16 mouse cellular contexts compared by ENCODE assay signal in genomic region chr4:141269080-141269479, GRCm38 (mm10). TPM values are rescaled to one million over a fixed set of nuclear protein-coding genes. Genes with fewer than 3 reads are reported as not detected.
DNase-seq lines count a peak whose midpoint lies in the region; ATAC-seq and TF ChIP-seq lines count a peak whose summit lies in the region.
"Had no signal": no experiment of that assay in that cellular context is flagged by ENCODE, and none has a peak within 500 bp of the region (broad histone marks: within the 10 kb centered on the region; RNA-seq: fewer than 3 reads in every experiment).

No protein-coding gene starts in this region.

- H3K4me3 ChIP-seq in heart, postnatal 0 days (ENCODE audit: low read depth, low read length), result no peak overlapping the region
- H3K4me3 ChIP-seq in midbrain, postnatal 0 days (ENCODE audit: low read depth, low read length), result no peak overlapping the region
- H3K4me3 ChIP-seq in midbrain, embryonic 15.5 days, result no peak overlapping the region
- H3K4me3 ChIP-seq: embryonic facial prominence, embryonic 13.5 days; hindbrain, embryonic 13.5 days; liver, embryonic 12.5 days; midbrain, embryonic 13.5 days had no signal

- H3K27ac ChIP-seq in heart, postnatal 0 days (ENCODE audit: low read depth), result no peak overlapping the region
- no peak overlapping the region for H3K27ac ChIP-seq in midbrain, postnatal 0 days (ENCODE audit: low read depth, low read length)
- H3K27ac ChIP-seq in midbrain, embryonic 15.5 days, result no peak overlapping the region
- H3K27ac ChIP-seq: embryonic facial prominence, embryonic 13.5 days; hindbrain, embryonic 13.5 days; liver, embryonic 12.5 days; midbrain, embryonic 13.5 days had no signal

- H3K36me3 ChIP-seq in heart, postnatal 0 days (replicated peaks; ENCODE audit: control insufficient read depth, insufficient read depth, low read length), result no peaks in the 10 kb centered on the region
- no peaks in the 10 kb centered on the region for H3K36me3 ChIP-seq in midbrain, postnatal 0 days (ENCODE audit: insufficient read depth, low read length)
- no peaks in the 10 kb centered on the region for H3K36me3 ChIP-seq in midbrain, embryonic 15.5 days (replicated peaks)
- H3K36me3 ChIP-seq: embryonic facial prominence, embryonic 13.5 days; hindbrain, embryonic 13.5 days; liver, embryonic 12.5 days; midbrain, embryonic 13.5 days had no signal

- DNase-seq in heart, postnatal 0 days (ENCODE audit: low spot score), result no peak
- no peak for DNase-seq in heart, postnatal 10 days
- DNase-seq in midbrain, postnatal 0 days (ENCODE audit: low spot score), result no peak
- DNase-seq in induced T-regulatory cell, adult 2 months (ENCODE audit: low read depth), result peak; percentile 43
- no peak for DNase-seq in embryo, embryonic 10 days (ENCODE audit: low spot score)
- DNase-seq in gastrocnemius, postnatal 4 days (ENCODE audit: low spot score in 2 of 2), result no peak
- DNase-seq in cerebellum, adult 9-11 months, result no peak
- DNase-seq: cerebellum, postnatal 36 days; kidney, adult 9 months; lung, postnatal 36 days had no signal

- H3K4me2 ChIP-seq in heart, postnatal 0 days (ENCODE audit: low read depth, low read length), result no peak overlapping the region
- H3K4me2 ChIP-seq in midbrain, postnatal 0 days (ENCODE audit: low read depth, low read length, poor library complexity, severe bottlenecking), result no peak overlapping the region
- no peak overlapping the region for H3K4me2 ChIP-seq in midbrain, embryonic 15.5 days
- H3K4me2 ChIP-seq: embryonic facial prominence, embryonic 13.5 days; hindbrain, embryonic 13.5 days; liver, embryonic 12.5 days; midbrain, embryonic 13.5 days had no signal

- intact Hi-C loops in heart, postnatal 10 days (cut with DNase I), result no loop called here

- H3K27me3 ChIP-seq in heart, postnatal 0 days (ENCODE audit: control insufficient read depth, insufficient read depth, low read length), result no peaks in the 10 kb centered on the region
- no peaks in the 10 kb centered on the region for H3K27me3 ChIP-seq in midbrain, postnatal 0 days (ENCODE audit: insufficient read depth, low read length)
- peaks cover 3% of the 10 kb centered on the region; the same call in 1 of the 2 replicates for H3K27me3 ChIP-seq in midbrain, embryonic 15.5 days (replicated peaks)
- H3K27me3 ChIP-seq: embryonic facial prominence, embryonic 13.5 days; Patski had no signal

- no peaks in the 10 kb centered on the region for H3K4me1 ChIP-seq in heart, postnatal 0 days (ENCODE audit: control insufficient read depth, insufficient read depth)
- H3K4me1 ChIP-seq in midbrain, postnatal 0 days (ENCODE audit: insufficient read depth, low read length), result 0 out of 2 replicates have a peak, but pooled peaks cover 3% of the 10 kb centered on the region
- H3K4me1 ChIP-seq in midbrain, embryonic 15.5 days, result peaks cover 10% of the 10 kb centered on the region

- ATAC-seq in heart, postnatal 0 days (ENCODE audit: insufficient read depth, low read depth), result no peak
- ATAC-seq in midbrain, postnatal 0 days (ENCODE audit: low FRiP score), result no peak
- no peak for ATAC-seq in midbrain, embryonic 15.5 days (replicated peaks)
- ATAC-seq: liver, embryonic 12.5 days; midbrain, embryonic 13.5 days; Patski had no signal

- WGBS in heart, postnatal 0 days, result 65% methylated on average over 6 of the region's 6 CpGs
- 80% methylated on average over 6 of the region's 6 CpGs for WGBS in midbrain, postnatal 0 days
- 89% methylated on average over 6 of the region's 6 CpGs for WGBS in midbrain, embryonic 15.5 days

- no peak for TF ChIP-seq EP300 in heart, postnatal 0 days (IDR thresholded peaks at IDR 0.05; ENCODE audit: low read depth)

- TF ChIP-seq CTCF in heart, postnatal 0 days (IDR thresholded peaks at IDR 0.05; ENCODE audit: low read depth), result peak; percentile 19
- peak; percentile 51 for TF ChIP-seq CTCF in midbrain, postnatal 0 days (IDR thresholded peaks at IDR 0.05)

- no peaks in the 10 kb centered on the region for H3K9me3 ChIP-seq in heart, postnatal 0 days (replicated peaks; ENCODE audit: control insufficient read depth, low read length)
- H3K9me3 ChIP-seq in midbrain, postnatal 0 days (ENCODE audit: low read length), result no peaks in the 10 kb centered on the region
- H3K9me3 ChIP-seq in midbrain, embryonic 15.5 days, result no peaks in the 10 kb centered on the region
- H3K9me3 ChIP-seq: embryonic facial prominence, embryonic 13.5 days; liver, embryonic 12.5 days; midbrain, embryonic 13.5 days had no signal

- H3K9ac ChIP-seq in heart, postnatal 0 days (replicated peaks; ENCODE audit: low read depth, low read length), result no peak overlapping the region
- no peak overlapping the region for H3K9ac ChIP-seq in midbrain, postnatal 0 days (replicated peaks; ENCODE audit: low read length, poor library complexity, severe bottlenecking)
- H3K9ac ChIP-seq in midbrain, embryonic 15.5 days, result no peak overlapping the region
- H3K9ac ChIP-seq: embryonic facial prominence, embryonic 13.5 days; hindbrain, embryonic 13.5 days; liver, embryonic 12.5 days; midbrain, embryonic 13.5 days had no signal

RNA-seq across cellular contexts. Expression of gene Arhgef19, which starts 29.8 kb away (rescaled TPM):
- total RNA-seq in heart, postnatal 0 days (2014; rRNA removed; ENCODE audit: low replicate concordance), result 0.66 and 2.5 TPM in 2 replicates
- 1.5 and 1.6 TPM in 2 replicates for polyA plus RNA-seq in heart, postnatal 0 days (2015; fragmentation: Nextera tagmentation; extraction: Ambion mirVana)
- 10 to 100 TPM; 11.6 to 14.7 TPM for total RNA-seq in heart, postnatal 10 days (2021)
- total RNA-seq in midbrain, postnatal 0 days (2014; rRNA removed), result 0.76 and 1.3 TPM in 2 replicates
- 1.1 and 1.3 TPM in 2 replicates for polyA plus RNA-seq in midbrain, postnatal 0 days (2015; fragmentation: Nextera tagmentation; extraction: Ambion mirVana)
- 1.0 and 1.7 TPM in 2 replicates for polyA plus RNA-seq in midbrain, embryonic 15.5 days (2015; fragmentation: Nextera tagmentation; extraction: Ambion mirVana)
- 1 to 10 TPM; 3.0 to 4.7 TPM for total RNA-seq in gastrocnemius, postnatal 4 days (2021)

RNA-seq across cellular contexts. Expression of gene Epha2, which starts 32.0 kb away (rescaled TPM):
- total RNA-seq in heart, postnatal 0 days (2014; rRNA removed; ENCODE audit: low replicate concordance), result 10.1 and 11.7 TPM in 2 replicates
- 1.4 TPM in 2 replicates for polyA plus RNA-seq in heart, postnatal 0 days (2015; fragmentation: Nextera tagmentation; extraction: Ambion mirVana)
- 1 to 10 TPM; 8.1 TPM for total RNA-seq in heart, postnatal 10 days (2021)
- total RNA-seq in midbrain, postnatal 0 days (2014; rRNA removed), result 3.1 and 3.2 TPM in 2 replicates
- 0.27 and 0.30 TPM in 2 replicates for polyA plus RNA-seq in midbrain, postnatal 0 days (2015; fragmentation: Nextera tagmentation; extraction: Ambion mirVana)
- polyA plus RNA-seq in midbrain, embryonic 15.5 days (2015; fragmentation: Nextera tagmentation; extraction: Ambion mirVana), result 1.6 and 1.7 TPM in 2 replicates
- 1 to 10 TPM; 3.7 to 4.7 TPM for total RNA-seq in gastrocnemius, postnatal 4 days (2021)

RNA-seq across cellular contexts. Expression of gene Rsg1, which starts 55.3 kb away (rescaled TPM):
- 13.2 TPM in 1 of 2 replicates, not detected in the other for total RNA-seq in heart, postnatal 0 days (2014; rRNA removed; ENCODE audit: low replicate concordance)
- 1.3 and 1.6 TPM in 2 replicates for polyA plus RNA-seq in heart, postnatal 0 days (2015; fragmentation: Nextera tagmentation; extraction: Ambion mirVana)
- total RNA-seq in heart, postnatal 10 days (2021), result 1 to 10 TPM; 1.0 to 1.2 TPM
- total RNA-seq in midbrain, postnatal 0 days (2014; rRNA removed), result 4.6 and 6.0 TPM in 2 replicates
- polyA plus RNA-seq in midbrain, postnatal 0 days (2015; fragmentation: Nextera tagmentation; extraction: Ambion mirVana), result 5.2 and 5.3 TPM in 2 replicates
- polyA plus RNA-seq in midbrain, embryonic 15.5 days (2015; fragmentation: Nextera tagmentation; extraction: Ambion mirVana), result 8.7 and 9.9 TPM in 2 replicates
- total RNA-seq in gastrocnemius, postnatal 4 days (2021), result 1 to 10 TPM; 1.1 to 1.3 TPM
